Comparison of ENCODE assay signal across 8 mouse cellular contexts in the genomic region with DNA sequence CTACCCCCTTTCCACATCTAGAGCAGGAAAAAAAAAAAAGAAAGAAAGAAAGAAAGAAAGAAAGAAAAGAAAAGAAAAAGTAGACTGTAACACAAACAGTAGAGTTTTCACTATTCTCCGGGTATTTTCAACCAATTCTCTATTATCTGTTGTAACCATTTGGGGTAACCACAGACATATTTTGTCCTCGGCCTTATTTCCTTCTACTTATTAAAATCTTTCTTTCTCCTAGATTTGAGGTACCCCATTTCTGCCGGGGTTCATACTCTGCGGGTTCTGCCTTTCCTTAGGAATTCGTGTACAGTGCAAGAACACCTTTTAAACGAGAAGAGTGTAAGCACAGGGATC. TPM values are rescaled to one million over a fixed set of nuclear protein-coding genes. Genes with fewer than 3 reads are reported as not detected.
DNase-seq lines count a peak whose midpoint lies in the region; ATAC-seq lines count a peak whose summit lies in the region.

No protein-coding gene starts in this region.

- ATAC-seq in kidney, embryonic 16.5 days (ENCODE audit: low FRiP score, low TSS enrichment) = no peak
- ATAC-seq in hindbrain, embryonic 16.5 days = no peak
- ATAC-seq in midbrain, embryonic 14.5 days (ENCODE audit: low FRiP score, low TSS enrichment) = no peak

- no peaks in the 10 kb centered on the region for H3K36me3 ChIP-seq in kidney, embryonic 16.5 days (ENCODE audit: insufficient read depth, low read length)
- H3K36me3 ChIP-seq in embryonic facial prominence, embryonic 10.5 days (replicated peaks) = no peaks in the 10 kb centered on the region
- H3K36me3 ChIP-seq in hindbrain, embryonic 16.5 days (ENCODE audit: control insufficient read depth, insufficient read depth, low read length) = no peaks in the 10 kb centered on the region
- H3K36me3 ChIP-seq in midbrain, embryonic 14.5 days (ENCODE audit: control insufficient read depth, insufficient read depth, low read length) = no peaks in the 10 kb centered on the region

- peak overlapping the region; percentile 71 for H3K4me2 ChIP-seq in kidney, embryonic 16.5 days (replicated peaks; ENCODE audit: low read depth, low read length)
- H3K4me2 ChIP-seq in hindbrain, embryonic 16.5 days (ENCODE audit: low read length) = peak overlapping the region; percentile 64
- H3K4me2 ChIP-seq in midbrain, embryonic 14.5 days (ENCODE audit: low read length) = peak overlapping the region; percentile 78

- no peaks in the 10 kb centered on the region for H3K27me3 ChIP-seq in kidney, embryonic 16.5 days (ENCODE audit: insufficient read depth, low read length)
- H3K27me3 ChIP-seq in embryonic facial prominence, embryonic 10.5 days (replicated peaks; ENCODE audit: low read depth, poor library complexity, severe bottlenecking) = peaks cover 5% of the 10 kb centered on the region; the same call in 1 of the 2 replicates
- H3K27me3 ChIP-seq in hindbrain, embryonic 16.5 days (replicated peaks; ENCODE audit: control insufficient read depth, insufficient read depth, low read length) = no peaks in the 10 kb centered on the region
- H3K27me3 ChIP-seq in midbrain, embryonic 14.5 days (ENCODE audit: control insufficient read depth, insufficient read depth, low read length) = no peaks in the 10 kb centered on the region

- peak overlapping the region; percentile 89 for H3K4me3 ChIP-seq in kidney, embryonic 16.5 days (ENCODE audit: low read length)
- peak overlapping the region; percentile 73 for H3K4me3 ChIP-seq in embryonic facial prominence, embryonic 10.5 days
- H3K4me3 ChIP-seq in hindbrain, embryonic 16.5 days (ENCODE audit: low read length) = peak overlapping the region; percentile 57
- H3K4me3 ChIP-seq in midbrain, embryonic 14.5 days (replicated peaks; ENCODE audit: low read depth, low read length) = peak overlapping the region; percentile 74

- H3K27ac ChIP-seq in kidney, embryonic 16.5 days (ENCODE audit: low read length) = peak overlapping the region; percentile 97
- peak overlapping the region; percentile 88 for H3K27ac ChIP-seq in embryonic facial prominence, embryonic 10.5 days (replicated peaks)
- peak overlapping the region; percentile 82 for H3K27ac ChIP-seq in hindbrain, embryonic 16.5 days (ENCODE audit: low read depth, low read length)
- peak overlapping the region; percentile 91 for H3K27ac ChIP-seq in midbrain, embryonic 14.5 days (replicated peaks; ENCODE audit: low read depth, low read length)

- WGBS in kidney, embryonic 16.5 days = 16% methylated on average over 6 of the region's 6 CpGs
- WGBS in embryonic facial prominence, embryonic 10.5 days = 21% methylated on average over 6 of the region's 6 CpGs
- 19% methylated on average over 6 of the region's 6 CpGs for WGBS in hindbrain, embryonic 16.5 days
- 19% methylated on average over 6 of the region's 6 CpGs for WGBS in midbrain, embryonic 14.5 days

- peak overlapping the region; percentile 97 for H3K9ac ChIP-seq in kidney, embryonic 16.5 days (replicated peaks; ENCODE audit: low read length)
- H3K9ac ChIP-seq in hindbrain, embryonic 16.5 days (ENCODE audit: low read depth, low read length) = peak overlapping the region; percentile 78
- H3K9ac ChIP-seq in midbrain, embryonic 14.5 days (replicated peaks; ENCODE audit: low read length) = peak overlapping the region; percentile 69

- H3K4me1 ChIP-seq in kidney, embryonic 16.5 days (ENCODE audit: insufficient read depth, low read length) = peaks cover 31% of the 10 kb centered on the region
- H3K4me1 ChIP-seq in embryonic facial prominence, embryonic 10.5 days = peaks cover 34% of the 10 kb centered on the region
- peaks cover 12% of the 10 kb centered on the region for H3K4me1 ChIP-seq in hindbrain, embryonic 16.5 days (ENCODE audit: control insufficient read depth, insufficient read depth, low read depth, low read length)
- peaks cover 14% of the 10 kb centered on the region for H3K4me1 ChIP-seq in midbrain, embryonic 14.5 days (ENCODE audit: control insufficient read depth, insufficient read depth, low read length)

- DNase-seq in kidney, postnatal 14 days = no peak
- DNase-seq in embryonic facial prominence, embryonic 10.5 days (ENCODE audit: low spot score) = no peak
- DNase-seq in midbrain, embryonic 14.5 days = no peak
- DNase-seq in Muller cell, postnatal 12 days (ENCODE audit: inconsistent ontology term) = no peak
- no peak for DNase-seq in frontal cortex, postnatal 10 days (ENCODE audit: low spot score in 2 of 2)
- DNase-seq in MN1 (ENCODE audit: low spot score) = no peak

- no peaks in the 10 kb centered on the region for H3K9me3 ChIP-seq in kidney, embryonic 16.5 days (ENCODE audit: low read length)
- no peaks in the 10 kb centered on the region for H3K9me3 ChIP-seq in embryonic facial prominence, embryonic 10.5 days
- no peaks in the 10 kb centered on the region for H3K9me3 ChIP-seq in hindbrain, embryonic 16.5 days (ENCODE audit: control insufficient read depth, low read length)
- H3K9me3 ChIP-seq in midbrain, embryonic 14.5 days (ENCODE audit: control insufficient read depth, low read length) = no peaks in the 10 kb centered on the region

RNA-seq across cellular contexts. Expression of a gene that starts 0.4 kb away (rescaled TPM):
- polyA plus RNA-seq in kidney, embryonic 16.5 days (2015; fragmentation: Nextera tagmentation; extraction: Ambion mirVana) = 16.9 and 18.6 TPM in 2 replicates
- 13.2 and 13.5 TPM in 2 replicates for polyA plus RNA-seq in embryonic facial prominence, embryonic 10.5 days (2016; fragmentation: Nextera tagmentation; extraction: Ambion mirVana)
- polyA plus RNA-seq in hindbrain, embryonic 16.5 days (2015; fragmentation: Nextera tagmentation; extraction: Ambion mirVana) = 7.9 and 9.7 TPM in 2 replicates
- 10.6 and 11.4 TPM in 2 replicates for polyA plus RNA-seq in midbrain, embryonic 14.5 days (2014; fragmentation: Nextera tagmentation; extraction: Ambion mirVana)

RNA-seq across cellular contexts. Expression of a gene that starts 25.8 kb away (rescaled TPM):
- 8.3 and 8.6 TPM in 2 replicates for polyA plus RNA-seq in kidney, embryonic 16.5 days (2015; fragmentation: Nextera tagmentation; extraction: Ambion mirVana)
- polyA plus RNA-seq in embryonic facial prominence, embryonic 10.5 days (2016; fragmentation: Nextera tagmentation; extraction: Ambion mirVana) = 10.2 and 11.7 TPM in 2 replicates
- 26.6 and 35.5 TPM in 2 replicates for polyA plus RNA-seq in hindbrain, embryonic 16.5 days (2015; fragmentation: Nextera tagmentation; extraction: Ambion mirVana)
- 28.4 and 29.1 TPM in 2 replicates for polyA plus RNA-seq in midbrain, embryonic 14.5 days (2014; fragmentation: Nextera tagmentation; extraction: Ambion mirVana)
